Mouse (Mus musculus): ENCODE data around the gene Arhgap9.

The Arhgap9 gene

GRCm38 (mm10) chr10:127349810-127350209 lies 28.0 kb downstream of the Arhgap9 start:
- DNase-seq: no peak

- DNase-seq: peak; percentile 85 to 89
Measured at GRCm38 (mm10) chr10:127350594-127351284, 29.0 kb downstream of the Arhgap9 start.

GRCm38 (mm10) chr10:127351285-127351595 lies 29.5 kb downstream of the Arhgap9 start:
- DNase-seq: no peak

GRCm38 (mm10) chr10:127351719-127352118 lies 30.0 kb downstream of the Arhgap9 start:
- DNase-seq: no peak

GRCm38 (mm10) chr10:127352187-127352586 lies 30.4 kb downstream of the Arhgap9 start:
- no peak for DNase-seq

- DNase-seq: no peak
Measured at GRCm38 (mm10) chr10:127352766-127353165, 31.0 kb downstream of the Arhgap9 start.

GRCm38 (mm10) chr10:127353909-127354895 lies 32.4 kb downstream of the Arhgap9 start, which contains the start of gene Inhbe:
Gene Inhbe, minus strand, starts transcription at chr10:127354411.
- peak; percentile 59 to 64 for DNase-seq

GRCm38 (mm10) chr10:127355336-127355735 lies 33.6 kb downstream of the Arhgap9 start:
- no peak for DNase-seq

- DNase-seq: no peak
Measured at GRCm38 (mm10) chr10:127360714-127361113, 39.0 kb downstream of the Arhgap9 start.

GRCm38 (mm10) chr10:127367116-127367515 lies 45.4 kb downstream of the Arhgap9 start:
- DNase-seq: no peak

- DNase-seq: no peak
Measured at GRCm38 (mm10) chr10:127368273-127368672, 46.5 kb downstream of the Arhgap9 start.

GRCm38 (mm10) chr10:127369834-127370820 lies 48.4 kb downstream of the Arhgap9 start, which contains the start of gene Inhbc:
Gene Inhbc, minus strand, starts transcription at chr10:127370431.
- DNase-seq: peak; percentile 17 to 27

- no peak for DNase-seq
Measured at GRCm38 (mm10) chr10:127371023-127371422, 49.3 kb downstream of the Arhgap9 start.

GRCm38 (mm10) chr10:127377700-127378099 lies 55.9 kb downstream of the Arhgap9 start:
- DNase-seq: no peak
